Mouse (Mus musculus) heart, embryonic 10.5 days (tissue): ENCODE results near the gene Exosc7. TPM values are rescaled to one million over a fixed set of nuclear protein-coding genes. Genes with fewer than 3 reads are reported as not detected.

ENCODE experiments used
- DNase-seq: peaks from one replicate; pipeline ENCODE4 v3.0.0-alpha.2; 2017; ENCODE audit warnings: low spot score
- H3K27ac ChIP-seq: fragments of 300-500 bp; sonication (generic); 2 replicates; pipeline ENCODE4 v1.5.1; 2016; ENCODE audit warnings: mild to moderate bottlenecking
- H3K27me3 ChIP-seq: fragments of 300-500 bp; sonication (generic); 2 replicates; pipeline ENCODE4 v1.6.1; 2016; ENCODE audit warnings: mild to moderate bottlenecking; ENCODE audit not compliant: poor library complexity, insufficient read depth, severe bottlenecking
- H3K36me3 ChIP-seq: fragments of 300-500 bp; sonication (generic); 2 replicates; pipeline ENCODE4 v1.6.1; 2016; ENCODE audit warnings: mild to moderate bottlenecking, moderate library complexity
- H3K4me1 ChIP-seq: fragments of 300-500 bp; sonication (generic); 2 replicates; pipeline ENCODE4 v1.6.1; 2016; ENCODE audit warnings: mild to moderate bottlenecking
- H3K4me3 ChIP-seq: fragments of 300-500 bp; sonication (generic); 2 replicates; pipeline ENCODE4 v1.5.1; 2016; ENCODE audit warnings: mild to moderate bottlenecking, moderate library complexity
- H3K9me3 ChIP-seq: fragments of 300-500 bp; sonication (generic); 2 replicates; pipeline ENCODE4 v1.6.1; 2016; ENCODE audit warnings: mild to moderate bottlenecking, moderate library complexity
- WGBS: fragments of 180-500 bp; shearing (Covaris S2); methylation state at CpG from one replicate; pipeline ENCODE4 v1.1.7; 2016; 5-methylcytosine and 5-hydroxymethylcytosine counted together
- polyA plus RNA-seq: library from polyadenylated mRNA; unstranded; fragments of >200 nt; fragmentation: Nextera tagmentation; extraction: Ambion mirVana; gene quantifications from 2 replicates; pipeline ENCODE4 v1.2.1, GENCODE M21; 2016

Exosc7 gene
- polyA plus RNA-seq, 1 experiment from 2014 or later, result 138 TPM

DNA sequence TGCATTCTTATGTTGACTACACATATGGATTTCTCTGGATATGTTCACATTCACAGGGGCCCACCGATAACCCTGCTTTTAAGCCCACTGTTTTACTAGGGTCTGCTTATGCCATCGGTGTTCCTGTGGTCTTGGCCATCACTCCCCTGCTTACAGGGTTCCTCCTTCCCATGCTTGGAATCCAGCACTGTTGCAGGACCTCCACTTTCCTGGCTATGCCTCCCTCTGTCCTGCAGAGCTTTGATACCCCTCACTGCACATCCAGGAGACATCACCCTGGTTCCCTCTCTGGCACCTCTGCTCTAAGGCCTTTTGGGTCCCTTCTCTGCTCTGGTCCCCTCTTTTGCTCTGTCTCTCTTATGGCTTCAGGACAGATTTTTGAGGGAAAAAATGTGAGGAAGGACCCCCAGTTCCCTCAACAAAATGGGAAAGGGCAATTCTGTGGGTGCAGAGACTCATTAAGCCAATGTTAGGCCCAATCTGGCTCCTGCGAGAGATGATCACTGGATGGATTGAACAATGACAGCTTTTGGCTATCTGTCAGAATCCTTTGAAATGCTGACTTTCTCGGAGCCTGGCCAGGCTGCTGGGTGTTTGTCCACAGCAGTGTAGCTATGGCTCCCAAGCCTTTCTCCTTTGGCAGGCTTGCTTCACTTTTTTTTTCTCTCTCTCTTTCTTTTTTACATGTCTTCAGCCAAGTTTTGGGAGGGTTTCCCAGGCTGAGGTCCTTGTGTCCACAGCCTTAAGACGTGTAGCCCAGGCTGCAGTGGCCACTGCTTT is 37.4 kb downstream of the Exosc7 start, which contains the start of gene Clec3b:
Gene Clec3b, plus strand, starts transcription at position 706 of the 780 bp plus-strand sequence.
- Histone ChIP-seq H3K27me3 (no peaks in the 10 kb centered on the region), H3K27ac (no peak within 1 kb of the TSS), H3K9me3 (peaks cover 5% of the 10 kb centered on the region), H3K4me3 (no peak within 1 kb of the TSS), H3K36me3 (peaks cover 5% of the 10 kb centered on the region; the same call in 1 of the 2 replicates), H3K4me1 (no peaks in the 10 kb centered on the region)
- no peak for DNase-seq
- 85% methylated on average over 5 of the region's 5 CpGs for WGBS

DNA sequence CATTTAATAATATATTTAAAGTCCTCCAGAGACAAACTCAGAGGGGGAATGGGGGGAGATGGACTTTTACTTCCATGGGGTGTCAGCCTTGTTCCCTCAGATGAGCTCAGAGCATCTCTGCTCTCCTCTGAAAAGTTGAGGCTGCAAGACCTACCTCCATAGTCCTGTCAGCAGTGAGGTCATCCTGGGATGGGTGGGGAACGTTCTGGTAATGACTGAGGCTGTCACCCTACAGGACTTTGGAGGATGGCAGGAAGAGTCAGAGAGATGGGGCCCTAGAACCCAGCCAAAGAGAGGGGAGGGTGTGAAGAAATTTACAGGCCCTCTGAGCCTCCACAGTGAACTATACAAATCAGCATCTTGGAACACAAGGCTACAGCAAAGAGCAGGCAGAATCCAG is 38.5 kb downstream of the Exosc7 start:
- WGBS, result 26% methylated on average over 1 of the region's 1 CpGs
- H3K4me1 ChIP-seq, result 0 out of 2 replicates have a peak, but pooled peaks cover 2% of the 10 kb centered on the region

DNA sequence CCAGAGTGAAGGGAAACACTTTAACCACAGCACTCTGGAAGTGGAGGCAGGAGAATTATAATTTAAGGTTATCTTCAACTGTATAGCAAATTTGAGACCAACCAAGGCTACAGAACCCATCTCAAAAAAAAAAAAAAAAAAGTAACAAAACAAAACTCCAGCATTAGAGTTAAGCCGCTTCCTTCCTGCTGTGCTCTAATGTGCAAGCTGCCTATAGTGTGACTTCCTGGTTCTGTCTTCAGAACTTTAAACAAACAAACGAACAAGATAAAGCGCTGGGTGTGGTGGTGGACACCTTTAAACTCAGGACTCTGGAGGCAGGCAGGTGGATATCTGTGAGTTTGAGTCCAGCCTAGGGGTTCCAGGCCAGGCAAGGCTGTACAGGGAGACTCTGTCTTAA is 39.0 kb downstream of the Exosc7 start:
- no peaks in the 10 kb centered on the region for H3K9me3 ChIP-seq
- 0 out of 2 replicates have a peak, but pooled peaks cover 6% of the 10 kb centered on the region for H3K4me1 ChIP-seq
- no peaks in the 10 kb centered on the region for H3K36me3 ChIP-seq
- WGBS, result 62% methylated on average over 3 of the region's 3 CpGs
- peaks cover 9% of the 10 kb centered on the region for H3K27me3 ChIP-seq
- DNase-seq, result no peak
- no peak overlapping the region for H3K27ac ChIP-seq
- H3K4me3 ChIP-seq, result no peak overlapping the region

More for the DNA sequence above, 38.5 kb downstream of the Exosc7 start:
- Histone ChIP-seq H3K27me3 (peaks cover 6% of the 10 kb centered on the region), H3K36me3 (no peaks in the 10 kb centered on the region), H3K27ac (no peak overlapping the region), H3K9me3 (no peaks in the 10 kb centered on the region), H3K4me3 (no peak overlapping the region)
- DNase-seq, result no peak

DNA sequence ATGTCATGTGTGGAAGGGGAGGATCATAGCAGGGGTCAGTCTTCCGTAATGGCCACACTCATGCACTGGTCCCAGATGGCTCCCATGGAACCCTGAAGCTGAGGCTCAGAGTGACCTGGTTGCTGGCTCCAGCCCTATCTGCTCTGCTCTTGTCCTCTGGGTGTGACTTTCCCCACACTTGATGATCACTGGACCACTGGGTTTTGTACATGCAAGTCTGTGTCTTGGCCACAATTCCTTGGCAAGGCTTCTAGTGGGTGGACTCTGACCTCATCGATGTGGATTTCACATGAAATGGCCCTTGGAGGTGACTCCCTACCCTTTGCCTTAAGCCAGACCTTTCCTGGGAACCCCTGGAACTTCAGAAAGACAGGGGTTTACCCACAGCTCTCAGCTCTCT is 40.1 kb downstream of the Exosc7 start:
- WGBS, result 85% methylated on average over 2 of the region's 2 CpGs
- Histone ChIP-seq H3K9me3 (no peaks in the 10 kb centered on the region), H3K4me3 (no peak overlapping the region), H3K27me3 (peaks cover 9% of the 10 kb centered on the region), H3K36me3 (no peaks in the 10 kb centered on the region), H3K4me1 (0 out of 2 replicates have a peak, but pooled peaks cover 8% of the 10 kb centered on the region), H3K27ac (no peak overlapping the region)
- no peak for DNase-seq

DNA sequence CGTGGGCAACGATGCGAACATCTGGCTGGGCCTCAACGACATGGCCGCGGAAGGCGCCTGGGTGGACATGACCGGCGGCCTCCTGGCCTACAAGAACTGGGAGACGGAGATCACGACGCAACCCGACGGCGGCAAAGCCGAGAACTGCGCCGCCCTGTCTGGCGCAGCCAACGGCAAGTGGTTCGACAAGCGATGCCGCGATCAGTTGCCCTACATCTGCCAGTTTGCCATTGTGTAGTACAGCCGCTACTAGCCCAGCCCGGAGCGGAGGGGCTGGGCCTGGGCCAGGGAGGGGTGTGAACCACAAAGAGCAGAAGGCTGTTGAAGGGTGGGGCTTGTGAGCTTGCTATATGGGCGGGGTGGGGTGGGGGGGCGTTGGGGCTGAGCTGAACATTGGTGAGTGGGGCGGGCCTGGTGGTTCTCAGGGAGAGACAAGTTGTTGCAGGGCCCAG is 43.9 kb downstream of the Exosc7 start:
- no peak overlapping the region for H3K27ac ChIP-seq

DNA sequence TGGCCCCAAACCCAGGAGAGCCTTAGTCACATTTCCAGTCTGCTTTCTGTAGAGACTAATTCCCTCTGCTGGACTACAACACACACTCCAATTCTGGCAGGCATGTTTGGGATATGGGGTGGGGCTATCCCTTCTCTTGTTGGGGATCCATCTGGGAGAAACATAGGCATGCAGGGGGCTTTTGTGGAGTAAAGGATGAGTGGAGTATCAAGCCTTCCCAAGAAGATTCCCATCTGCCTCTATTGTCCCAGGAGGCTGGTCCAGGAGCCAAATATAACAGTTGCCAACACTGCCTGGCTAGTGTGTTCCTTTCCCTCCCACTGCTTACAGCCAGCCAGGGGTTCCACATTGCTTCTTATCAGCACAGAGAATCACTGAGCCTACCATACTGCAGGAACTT is 44.7 kb downstream of the Exosc7 start:
- Histone ChIP-seq H3K4me1 (peaks cover 8% of the 10 kb centered on the region; the same call in 1 of the 2 replicates), H3K9me3 (no peaks in the 10 kb centered on the region), H3K4me3 (no peak overlapping the region), H3K27me3 (peaks cover 9% of the 10 kb centered on the region), H3K36me3 (no peaks in the 10 kb centered on the region), H3K27ac (no peak overlapping the region)
- no peak for DNase-seq

More for the DNA sequence above, 43.9 kb downstream of the Exosc7 start:
- Histone ChIP-seq H3K9me3 (no peaks in the 10 kb centered on the region), H3K36me3 (no peaks in the 10 kb centered on the region), H3K4me3 (peak overlapping the region; percentile 42), H3K27me3 (peaks cover 9% of the 10 kb centered on the region), H3K4me1 (0 out of 2 replicates have a peak, but pooled peaks cover 8% of the 10 kb centered on the region)
- WGBS, result 17% methylated on average over 30 of the region's 30 CpGs
- DNase-seq, result peak; percentile 81

DNA sequence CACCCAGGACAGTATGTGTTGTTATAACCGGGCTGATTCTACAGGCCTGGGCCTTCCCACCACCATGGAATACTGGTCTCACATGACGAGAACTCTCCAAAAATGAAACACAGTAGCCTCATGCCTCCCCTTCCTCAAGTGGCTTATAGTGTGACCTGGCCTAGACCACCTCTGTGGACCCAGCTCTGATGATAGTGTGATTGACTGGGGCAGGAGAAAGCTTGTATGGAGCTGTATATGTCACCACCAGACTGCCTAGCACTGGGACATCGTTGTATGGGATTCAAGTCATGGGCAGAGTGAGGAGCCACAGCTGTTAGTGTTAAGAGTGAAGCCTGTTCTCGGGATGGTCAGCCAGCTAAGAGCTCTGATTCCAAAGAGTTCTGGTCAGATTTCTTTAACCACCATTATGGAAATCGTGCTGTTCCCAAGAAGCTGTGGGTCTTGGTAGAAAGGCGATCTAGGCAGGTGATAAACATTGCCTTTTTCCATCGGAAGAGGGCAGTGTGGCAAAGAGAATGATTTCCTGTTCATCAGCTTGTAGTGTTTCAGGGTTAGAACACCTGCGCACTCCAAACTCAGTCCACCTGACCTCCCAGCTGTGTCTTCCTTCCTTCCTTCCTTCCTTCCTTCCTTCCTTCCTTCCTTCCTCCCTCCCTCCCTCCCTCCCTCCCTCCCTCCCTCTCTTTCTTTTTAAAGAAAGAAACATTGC is 45.3 kb downstream of the Exosc7 start:
- no peak for DNase-seq
- H3K4me1 ChIP-seq, result peaks cover 8% of the 10 kb centered on the region; the same call in 1 of the 2 replicates
- no peak overlapping the region for H3K27ac ChIP-seq
- 56% methylated on average over 8 of the region's 8 CpGs for WGBS
- no peaks in the 10 kb centered on the region for H3K36me3 ChIP-seq
- no peak overlapping the region for H3K4me3 ChIP-seq
- peaks cover 9% of the 10 kb centered on the region for H3K27me3 ChIP-seq
- no peaks in the 10 kb centered on the region for H3K9me3 ChIP-seq

DNA sequence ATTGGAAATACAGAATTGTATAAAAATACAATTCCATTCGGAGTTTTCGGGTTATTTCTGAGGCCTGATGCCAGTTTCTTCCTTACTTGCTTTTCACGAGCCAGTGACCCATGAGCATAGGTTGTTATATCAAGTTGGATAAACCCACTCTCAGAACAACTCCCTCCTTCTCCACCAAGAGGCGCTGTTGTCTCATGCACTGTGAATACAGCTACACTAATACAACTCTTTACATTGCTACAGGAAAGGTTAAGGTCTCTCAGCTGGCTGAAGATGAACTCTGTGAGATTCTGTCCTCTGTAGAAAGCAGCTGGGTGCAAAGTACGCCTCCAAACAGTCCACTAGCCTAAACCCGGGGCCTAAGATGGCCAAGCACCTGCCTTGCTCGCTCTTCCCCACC is 46.3 kb downstream of the Exosc7 start:
- Histone ChIP-seq H3K27ac (no peak overlapping the region), H3K27me3 (peaks cover 9% of the 10 kb centered on the region), H3K4me3 (no peak overlapping the region), H3K9me3 (no peaks in the 10 kb centered on the region), H3K4me1 (peaks cover 8% of the 10 kb centered on the region; the same call in 1 of the 2 replicates), H3K36me3 (no peaks in the 10 kb centered on the region)
- 55% methylated on average over 7 of the region's 7 CpGs for WGBS
- DNase-seq, result no peak

DNA sequence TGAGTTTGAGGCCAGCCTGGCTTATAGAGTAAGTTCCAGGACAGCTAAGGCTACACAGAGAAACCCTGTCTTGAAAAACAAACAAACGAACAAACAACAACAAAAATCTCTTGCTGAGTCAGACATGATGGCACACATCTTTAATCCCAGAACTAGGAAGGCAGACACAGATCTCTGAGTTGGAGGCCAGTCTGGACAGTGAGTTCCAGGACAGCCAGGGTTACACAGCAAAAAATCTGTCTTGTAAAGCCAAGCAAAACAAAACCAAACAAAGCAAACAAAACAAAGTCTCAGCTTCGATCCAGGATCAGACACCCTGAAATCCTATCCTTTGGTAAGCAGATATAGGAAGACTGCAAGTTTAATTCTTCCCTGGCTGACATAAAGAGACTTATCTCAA is 48.8 kb downstream of the Exosc7 start:
- H3K27ac ChIP-seq, result no peak overlapping the region
- DNase-seq, result no peak
- no peaks in the 10 kb centered on the region for H3K36me3 ChIP-seq
- no peaks in the 10 kb centered on the region for H3K9me3 ChIP-seq
- peaks cover under 1% of the 10 kb centered on the region; the same call in 1 of the 2 replicates for H3K27me3 ChIP-seq
- 49% methylated on average over 2 of the region's 2 CpGs for WGBS
- H3K4me1 ChIP-seq, result peaks cover 4% of the 10 kb centered on the region; the same call in 1 of the 2 replicates
- H3K4me3 ChIP-seq, result no peak overlapping the region

DNA sequence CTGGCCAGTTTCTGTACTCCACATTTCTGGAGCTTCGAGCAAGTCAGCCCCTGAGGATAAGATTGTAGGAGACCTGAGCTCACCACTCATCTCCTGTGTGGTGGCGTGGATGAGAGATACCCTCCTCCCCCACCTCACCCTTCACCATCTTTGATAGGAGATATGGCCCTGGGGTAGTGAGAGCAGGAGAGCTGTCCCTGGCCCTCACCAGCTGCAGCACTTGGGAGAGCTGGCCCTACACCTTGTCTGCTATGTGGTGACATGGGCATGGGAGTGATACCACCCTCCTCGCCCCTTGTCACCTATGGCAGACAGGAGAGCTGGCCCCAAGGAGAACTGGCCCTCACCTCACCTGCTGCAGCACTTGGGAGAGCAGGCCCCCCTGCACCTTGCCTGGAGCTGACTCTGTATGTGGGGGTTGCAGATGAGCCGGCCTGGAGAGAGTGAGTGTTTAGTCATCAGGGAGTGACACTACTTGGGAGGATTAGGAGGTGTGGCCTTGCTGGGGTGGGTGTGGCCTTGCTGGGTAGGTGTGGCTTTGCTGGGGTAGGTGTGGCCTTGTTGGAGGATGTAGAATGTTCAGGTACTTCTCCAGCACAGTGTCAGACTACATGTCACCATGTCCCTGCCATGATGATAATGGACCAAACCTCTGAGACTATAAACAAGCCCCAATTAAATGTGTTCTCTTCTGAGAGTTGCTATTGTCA is 50.1 kb downstream of the Exosc7 start:
- 76% methylated on average over 4 of the region's 4 CpGs for WGBS
- Histone ChIP-seq H3K4me1 (no peaks in the 10 kb centered on the region; the same call in 1 of the 2 replicates), H3K9me3 (no peaks in the 10 kb centered on the region), H3K36me3 (no peaks in the 10 kb centered on the region), H3K27ac (no peak overlapping the region), H3K27me3 (no peaks in the 10 kb centered on the region), H3K4me3 (no peak overlapping the region)
- DNase-seq, result no peak

DNA sequence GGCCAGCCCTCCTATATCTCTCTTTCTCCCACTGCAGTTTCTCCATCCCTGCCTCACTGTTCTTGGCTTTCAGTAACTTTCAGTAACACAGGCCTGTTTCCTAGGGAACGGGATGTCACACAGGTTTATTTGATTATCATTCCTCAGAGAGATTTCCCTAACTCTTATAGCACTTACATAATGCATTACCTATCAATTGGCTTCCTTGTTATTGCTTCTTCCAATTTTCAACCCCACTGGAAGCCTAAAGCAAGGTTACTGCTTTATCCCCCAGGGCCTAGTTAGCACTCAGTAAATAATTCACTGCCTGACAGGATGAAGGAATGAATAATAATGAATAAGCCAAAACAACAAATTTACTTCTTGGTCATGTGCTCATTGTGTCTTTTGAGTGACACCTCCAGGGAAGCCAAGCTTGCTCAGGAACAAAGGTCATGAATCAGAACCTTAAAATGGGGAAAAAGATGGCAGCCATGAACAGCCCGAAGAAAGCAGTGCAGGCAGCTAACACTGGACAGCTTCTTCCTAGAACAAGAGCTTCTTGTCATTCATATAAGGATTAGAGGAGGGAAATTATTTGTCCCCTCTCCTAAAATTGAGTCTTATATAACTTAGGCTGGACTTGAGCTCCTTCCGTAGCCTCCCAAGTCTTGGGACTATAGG is 52.9 kb downstream of the Exosc7 start:
- H3K4me3 ChIP-seq, result no peak overlapping the region
- no peaks in the 10 kb centered on the region for H3K27me3 ChIP-seq
- H3K4me1 ChIP-seq, result no peaks in the 10 kb centered on the region; the same call in 1 of the 2 replicates
- no peak for DNase-seq
- no peak overlapping the region for H3K27ac ChIP-seq
- WGBS, result 86% methylated on average over 3 of the region's 3 CpGs
- no peaks in the 10 kb centered on the region for H3K9me3 ChIP-seq
- no peaks in the 10 kb centered on the region for H3K36me3 ChIP-seq

DNA sequence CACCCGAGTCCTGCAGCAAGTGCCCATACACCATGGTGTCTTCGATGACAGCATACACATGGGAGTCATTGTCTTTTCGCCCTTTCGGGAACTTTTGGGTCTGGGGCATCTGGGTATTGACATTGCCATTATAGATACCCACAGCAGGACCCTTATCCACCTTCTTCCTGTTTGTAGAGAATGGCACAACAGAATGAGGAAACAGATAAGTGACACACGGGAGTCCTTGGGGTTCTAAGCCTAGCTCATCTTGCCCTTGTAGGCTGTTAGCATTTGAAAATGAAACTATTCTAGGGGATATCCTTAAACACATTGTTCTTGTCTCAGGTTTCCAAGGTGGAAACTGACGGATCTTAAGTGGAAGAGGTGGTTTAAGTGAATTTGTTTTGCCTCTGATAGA is 60.7 kb downstream of the Exosc7 start:
- no peaks in the 10 kb centered on the region for H3K9me3 ChIP-seq
- DNase-seq, result no peak
- H3K27ac ChIP-seq, result no peak overlapping the region
- 71% methylated on average over 6 of the region's 6 CpGs for WGBS
- H3K4me1 ChIP-seq, result no peaks in the 10 kb centered on the region
- no peaks in the 10 kb centered on the region for H3K27me3 ChIP-seq
- H3K4me3 ChIP-seq, result no peak overlapping the region
- no peaks in the 10 kb centered on the region for H3K36me3 ChIP-seq
